Mouse (Mus musculus) heart, adult 2 months (tissue): ENCODE measurements around the gene Ltb4r1. TPM values are rescaled to one million over a fixed set of nuclear protein-coding genes. Genes with fewer than 3 reads are reported as not detected.

Experiments
- DNase-seq, 2 experiments: peaks; one replicate each; pipeline ENCODE4 v3.0.0; 2021
- H3K27ac ChIP-seq: fragments of 200-600 bp; 2 replicates; pipeline ENCODE4 v1.8.1; 2022
- H3K27me3 ChIP-seq: fragments of 200-500 bp; 2 replicates; pipeline ENCODE4 v1.6.1; 2012; ENCODE audit warnings: mild to moderate bottlenecking, low read length, inconsistent platforms, mixed read lengths; ENCODE audit not compliant: control insufficient read depth, insufficient read depth
- H3K36me3 ChIP-seq: fragments of 200-500 bp; 2 replicates; pipeline ENCODE4 v1.6.1; 2012; ENCODE audit warnings: low read length, inconsistent platforms; ENCODE audit not compliant: control insufficient read depth, insufficient read depth
- H3K4me1 ChIP-seq: fragments of 200-500 bp; 2 replicates; pipeline ENCODE4 v1.6.1; 2011; ENCODE audit warnings: low read length; ENCODE audit not compliant: control insufficient read depth, insufficient read depth
- H3K4me3 ChIP-seq: fragments of 200-600 bp; 2 replicates; pipeline ENCODE4 v1.8.1; 2022
- H3K79me2 ChIP-seq: fragments of 200-500 bp; replicated peaks from 2 replicates; pipeline ENCODE4 v1.6.1; 2012; ENCODE audit warnings: mild to moderate bottlenecking, inconsistent platforms, low read length, moderate library complexity, mixed read lengths; ENCODE audit not compliant: control insufficient read depth, insufficient read depth
- H3K9ac ChIP-seq: fragments of 200-500 bp; 2 replicates; pipeline ENCODE4 v1.6.1; 2012; ENCODE audit warnings: low read depth, mild to moderate bottlenecking, control low read depth, inconsistent platforms, low read length, mixed read lengths
- CTCF ChIP-seq: fragments of 200-600 bp; IDR thresholded peaks from 2 replicates; pipeline ENCODE4 v1.8.1; 2022; ENCODE audit warnings: antibody characterized with exemption, mild to moderate bottlenecking, moderate library complexity
- EP300 ChIP-seq: fragments of 200-500 bp; IDR thresholded peaks from 2 replicates; pipeline ENCODE4 v1.6.1; 2011; ENCODE audit warnings: low read depth, low read length, control low read depth; ENCODE audit not compliant: insufficient read depth
- POLR2A ChIP-seq: fragments of 200-500 bp; IDR thresholded peaks from 2 replicates; pipeline ENCODE4 v1.6.1; 2011; ENCODE audit warnings: mild to moderate bottlenecking, low read depth, low read length, control low read depth; ENCODE audit not compliant: insufficient read depth
- WGBS: fragments of 180-500 bp; shearing (Covaris S2); methylation state at CpG from one replicate; pipeline ENCODE4 v1.1.7; 2018; 5-methylcytosine and 5-hydroxymethylcytosine counted together
- intact Hi-C: fragments of 180-260 bp; cut with DNase I; formaldehyde crosslinking; loops from one replicate; pipeline ENCODE4 v1.15.1; 2025
- polyA plus RNA-seq: library from polyadenylated mRNA; depleted of rRNA; stranded (reverse); fragments of >200 nt; gene quantifications from 2 replicates; pipeline ENCODE4 v1.2.3, GENCODE M21; 2012
- total RNA-seq, 2 experiments: library from RNA; stranded (reverse); gene quantifications; 2 replicates each; pipeline ENCODE4 v1.2.3; 2021

The Ltb4r1 gene
- total and polyA plus RNA-seq, 3 experiments: 0.34 to 0.76 (median 0.36) TPM

GRCm38 (mm10) chr14:55721700-55722437 is 43.9 kb upstream of the Ltb4r1 start, which contains the start of gene Rabggta:
Gene Rabggta (minus strand): TSS chr14:55722263.
- no peaks in the 10 kb centered on the region for H3K79me2 ChIP-seq
- peak within 1 kb of the TSS; percentile 81 for H3K9ac ChIP-seq
- H3K4me3 ChIP-seq: peak within 1 kb of the TSS; percentile 90
- peak within 1 kb of the TSS; percentile 84 for H3K27ac ChIP-seq
- no peaks in the 10 kb centered on the region for H3K36me3 ChIP-seq
- DNase-seq: peak; percentile 91 to 92
- WGBS: under 1% methylated on average over 50 of the region's 50 CpGs
- no peaks in the 10 kb centered on the region for H3K27me3 ChIP-seq
- H3K4me1 ChIP-seq: no peaks in the 10 kb centered on the region; the same call in 1 of the 2 replicates
- TF ChIP-seq CTCF (peak; percentile 88), EP300 (0 out of 2 replicates have a peak, but pooled peaks have one; percentile 50), POLR2A (peak; percentile 61; the same call in 1 of the 2 replicates)
- intact Hi-C loops: loop anchor here (1.0 to 10.0 kb wide), 4 partner anchors 21 to 237 kb away; partner anchors contain the start of gene Tm9sf1

DNA sequence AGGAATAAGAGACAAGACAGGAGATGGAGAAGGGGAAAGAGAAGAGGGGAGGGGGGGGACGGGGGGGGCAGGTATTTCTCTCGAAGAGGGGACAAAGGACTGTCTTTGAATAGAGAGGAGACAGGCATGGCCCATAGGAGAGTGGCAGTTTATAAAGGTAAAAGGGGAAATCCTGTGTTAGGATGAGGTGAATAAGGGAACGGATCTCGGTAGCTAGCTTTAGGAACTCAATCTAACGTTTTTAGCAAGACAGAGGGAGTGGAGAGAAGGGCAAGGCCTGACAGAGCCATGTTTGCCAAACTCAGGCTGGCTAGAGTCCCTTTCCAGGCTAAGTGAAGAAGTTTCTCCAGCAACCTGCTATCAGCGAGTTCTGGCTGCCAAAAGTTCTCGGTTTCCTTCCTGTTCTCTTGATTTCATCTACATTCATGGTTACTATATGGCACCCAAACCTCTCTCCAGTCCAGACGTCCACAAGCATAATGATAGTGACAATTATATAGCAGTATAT is 43.3 kb upstream of the Ltb4r1 start:
- DNase-seq: no peak
- peak overlapping the region; percentile 90; the same call in 1 of the 2 replicates for H3K4me3 ChIP-seq
- H3K79me2 ChIP-seq: no peaks in the 10 kb centered on the region
- H3K27ac ChIP-seq: peak overlapping the region; percentile 84; the same call in 1 of the 2 replicates
- no peak for TF ChIP-seq CTCF
- TF ChIP-seq POLR2A: no peak
- TF ChIP-seq EP300: no peak
- no peak overlapping the region for H3K9ac ChIP-seq
- no peaks in the 10 kb centered on the region for H3K27me3 ChIP-seq
- 35% methylated on average over 8 of the region's 8 CpGs for WGBS
- H3K36me3 ChIP-seq: no peaks in the 10 kb centered on the region
- H3K4me1 ChIP-seq: no peaks in the 10 kb centered on the region; the same call in 1 of the 2 replicates
- intact Hi-C loops: loop anchor here (1.0 to 10.0 kb wide), 4 partner anchors 21 to 238 kb away; partner anchors contain the start of gene Tm9sf1

- DNase-seq: no peak
- Histone ChIP-seq H3K79me2 (no peaks in the 10 kb centered on the region), H3K27me3 (no peaks in the 10 kb centered on the region), H3K27ac (no peak overlapping the region), H3K36me3 (no peaks in the 10 kb centered on the region), H3K4me3 (no peak overlapping the region), H3K4me1 (no peaks in the 10 kb centered on the region; the same call in 1 of the 2 replicates), H3K9ac (no peak overlapping the region)
- TF ChIP-seq POLR2A: no peak
- no peak for TF ChIP-seq CTCF
- TF ChIP-seq EP300: no peak
- intact Hi-C loops: loop anchor here (2.0 to 10.0 kb wide), 3 partner anchors 41 to 239 kb away; partner anchors contain the start of gene Tm9sf1
- WGBS: 90% methylated on average over 7 of the region's 7 CpGs
Measured at GRCm38 (mm10) chr14:55723433-55723832, 42.3 kb upstream of the Ltb4r1 start.

- no peaks in the 10 kb centered on the region for H3K36me3 ChIP-seq
- intact Hi-C loops: loop anchor here (5.0 to 10.0 kb wide), 2 partner anchors 82 to 240 kb away; partner anchors contain the start of gene Tm9sf1
- H3K4me3 ChIP-seq: no peak overlapping the region
- WGBS: 22% methylated on average over 8 of the region's 8 CpGs
- H3K9ac ChIP-seq: no peak overlapping the region
- peak in 1 of 2 experiments; percentile 61 for DNase-seq
- H3K4me1 ChIP-seq: no peaks in the 10 kb centered on the region; the same call in 1 of the 2 replicates
- H3K79me2 ChIP-seq: no peaks in the 10 kb centered on the region
- peak overlapping the region; percentile 29; the same call in 1 of the 2 replicates for H3K27ac ChIP-seq
- TF ChIP-seq EP300 (peak; percentile 39; the same call in 1 of the 2 replicates), POLR2A (0 out of 2 replicates have a peak, but pooled peaks have one; percentile 29), CTCF (no peak)
- no peaks in the 10 kb centered on the region for H3K27me3 ChIP-seq
Measured at GRCm38 (mm10) chr14:55724411-55724871, 41.3 kb upstream of the Ltb4r1 start.

GRCm38 (mm10) chr14:55726261-55726660 is 39.5 kb upstream of the Ltb4r1 start:
- no peak overlapping the region for H3K27ac ChIP-seq
- DNase-seq: no peak
- no peaks in the 10 kb centered on the region for H3K79me2 ChIP-seq
- no peak for TF ChIP-seq EP300
- TF ChIP-seq CTCF: no peak
- no peak for TF ChIP-seq POLR2A
- no peak overlapping the region for H3K4me3 ChIP-seq
- no peak overlapping the region for H3K9ac ChIP-seq
- intact Hi-C loops: loop anchor here (10.0 kb wide), 1 partner anchor 241 kb away; no protein-coding TSS in a partner anchor
- H3K4me1 ChIP-seq: no peaks in the 10 kb centered on the region; the same call in 1 of the 2 replicates
- no peaks in the 10 kb centered on the region for H3K27me3 ChIP-seq
- H3K36me3 ChIP-seq: no peaks in the 10 kb centered on the region
